Mouse (Mus musculus): ENCODE results near the gene Heatr6.

Gene Heatr6

GRCm38 (mm10) chr11:83753581-83754181 is at the start of gene Heatr6:
Gene Heatr6 (plus strand): TSS chr11:83753696.
- peak; percentile 77 for DNase-seq (ENCODE audit: low spot score)

- DNase-seq (ENCODE audit: low spot score): no peak
Observed at GRCm38 (mm10) chr11:83703705-83704104, 49.8 kb upstream of the Heatr6 start, which contains the start of gene Wfdc17. Gene Wfdc17 (plus strand): TSS chr11:83703991.

GRCm38 (mm10) chr11:83708715-83709114 is 44.8 kb upstream of the Heatr6 start, which contains the start of gene Wfdc18:
Gene Wfdc18 (plus strand): TSS chr11:83709015.
- no peak for DNase-seq (ENCODE audit: low spot score)

GRCm38 (mm10) chr11:83709683-83710082 is 43.8 kb upstream of the Heatr6 start:
- no peak for DNase-seq (ENCODE audit: low spot score)

- DNase-seq (ENCODE audit: low spot score): no peak
Observed at GRCm38 (mm10) chr11:83712671-83713070, 40.8 kb upstream of the Heatr6 start.

- no peak for DNase-seq (ENCODE audit: low spot score)
Observed at GRCm38 (mm10) chr11:83713925-83714324, 39.6 kb upstream of the Heatr6 start.

- DNase-seq (ENCODE audit: low spot score): no peak
Observed at GRCm38 (mm10) chr11:83717042-83717665, 36.3 kb upstream of the Heatr6 start.

GRCm38 (mm10) chr11:83720766-83721165 is 32.7 kb upstream of the Heatr6 start:
- DNase-seq (ENCODE audit: low spot score): no peak

GRCm38 (mm10) chr11:83728757-83729432 is 24.6 kb upstream of the Heatr6 start:
- DNase-seq (ENCODE audit: low spot score): no peak

- DNase-seq (ENCODE audit: low spot score): no peak
Observed at GRCm38 (mm10) chr11:83731116-83731515, 22.4 kb upstream of the Heatr6 start.

- no peak for DNase-seq (ENCODE audit: low spot score)
Observed at GRCm38 (mm10) chr11:83733071-83733640, 20.3 kb upstream of the Heatr6 start.

- no peak for DNase-seq (ENCODE audit: low spot score)
Observed at GRCm38 (mm10) chr11:83734215-83734614, 19.3 kb upstream of the Heatr6 start.

- no peak for DNase-seq (ENCODE audit: low spot score)
Observed at GRCm38 (mm10) chr11:83735881-83736280, 17.6 kb upstream of the Heatr6 start.

GRCm38 (mm10) chr11:83737109-83737558 is 16.4 kb upstream of the Heatr6 start:
- DNase-seq (ENCODE audit: low spot score): no peak

- DNase-seq (ENCODE audit: low spot score): no peak
Observed at GRCm38 (mm10) chr11:83739241-83739640, 14.3 kb upstream of the Heatr6 start.

GRCm38 (mm10) chr11:83740443-83740991 is 13.0 kb upstream of the Heatr6 start:
- DNase-seq (ENCODE audit: low spot score): no peak

- DNase-seq (ENCODE audit: low spot score): no peak
Observed at GRCm38 (mm10) chr11:83741841-83742240, 11.7 kb upstream of the Heatr6 start.

GRCm38 (mm10) chr11:83742731-83743355 is 10.7 kb upstream of the Heatr6 start:
- DNase-seq (ENCODE audit: low spot score): no peak

GRCm38 (mm10) chr11:83743525-83743924 is 10.0 kb upstream of the Heatr6 start:
- no peak for DNase-seq (ENCODE audit: low spot score)

GRCm38 (mm10) chr11:83746152-83746551 is 7.3 kb upstream of the Heatr6 start:
- no peak for DNase-seq (ENCODE audit: low spot score)

- DNase-seq (ENCODE audit: low spot score): no peak
Observed at GRCm38 (mm10) chr11:83746681-83747080, 6.8 kb upstream of the Heatr6 start, which contains the start of gene Wfdc21. Gene Wfdc21 (plus strand): TSS chr11:83746940.
